Mouse (Mus musculus) embryo, embryonic 11 days (tissue): Measurements from ENCODE around the gene Cwc25.
"Not testable (repeated sequence)": the region's sequence is repeated elsewhere in the genome, so short reads cannot be mapped to it uniquely, and the experiment has no call there.

Source experiments
- DNase-seq: peaks from one replicate; pipeline ENCODE4 v3.0.0-alpha.2; 2015

Cwc25 gene

GRCm38 (mm10) chr11:97719041-97719440 is 47.3 kb downstream of the Cwc25 start:
- DNase-seq = no peak

- no peak for DNase-seq
These were observed 48.0 kb downstream of the Cwc25 start for GRCm38 (mm10) chr11:97718281-97718860.

GRCm38 (mm10) chr11:97717369-97718280 is 48.7 kb downstream of the Cwc25 start:
- no peak for DNase-seq

GRCm38 (mm10) chr11:97716021-97716420 is 50.3 kb downstream of the Cwc25 start:
- DNase-seq = no peak

- no peak for DNase-seq
These were observed 51.3 kb downstream of the Cwc25 start for GRCm38 (mm10) chr11:97714784-97715760.

GRCm38 (mm10) chr11:97714356-97714755 is 52.0 kb downstream of the Cwc25 start:
- no peak for DNase-seq

- no peak for DNase-seq
These were observed 52.5 kb downstream of the Cwc25 start for GRCm38 (mm10) chr11:97713896-97714295.

- DNase-seq = no peak
These were observed 54.1 kb downstream of the Cwc25 start for GRCm38 (mm10) chr11:97712286-97712685.

- DNase-seq = no peak
These were observed 55.0 kb downstream of the Cwc25 start for GRCm38 (mm10) chr11:97711200-97711900.

- DNase-seq = not testable (repeated sequence)
These were observed 56.3 kb downstream of the Cwc25 start for GRCm38 (mm10) chr11:97710067-97710466.

GRCm38 (mm10) chr11:97703039-97703826 is 63.1 kb downstream of the Cwc25 start, which contains the start of gene Psmb3:
Gene Psmb3 (plus strand): TSS chr11:97703399.
- peak; percentile 99 for DNase-seq

- peak; percentile 86 for DNase-seq
These were observed 64.0 kb downstream of the Cwc25 start for GRCm38 (mm10) chr11:97702393-97702745.

- no peak for DNase-seq
These were observed 64.6 kb downstream of the Cwc25 start for GRCm38 (mm10) chr11:97701581-97702392.

GRCm38 (mm10) chr11:97700746-97701580 is 65.4 kb downstream of the Cwc25 start:
- DNase-seq = peak; percentile 62

- peak; percentile 84 for DNase-seq
These were observed 66.2 kb downstream of the Cwc25 start, which contains the start of gene Pcgf2 for GRCm38 (mm10) chr11:97700003-97700745. Gene Pcgf2 (minus strand): TSS chr11:97700497.

GRCm38 (mm10) chr11:97699626-97700002 is 66.7 kb downstream of the Cwc25 start:
- peak; percentile 96 for DNase-seq

GRCm38 (mm10) chr11:97698741-97699611 is 67.4 kb downstream of the Cwc25 start:
- peak; percentile 90 for DNase-seq
